Mouse (Mus musculus): ENCODE results near the gene Npcd.

- TF ChIP-seq CTCF (IDR thresholded peaks at IDR 0.05; ENCODE audit: extremely low read depth, insufficient read depth, insufficient read length, insufficient replicate concordance), result no peak
- TF ChIP-seq POLR2A (IDR thresholded peaks at IDR 0.05; ENCODE audit: low read depth, low read length), result no peak
These were observed 93.3 kb downstream of the Npcd start for GRCm38 (mm10) chr15:79740739-79741138.

Measured in spleen, adult 2 months (tissue).